8 mouse cellular contexts compared by ENCODE assay signal in the genomic region with DNA sequence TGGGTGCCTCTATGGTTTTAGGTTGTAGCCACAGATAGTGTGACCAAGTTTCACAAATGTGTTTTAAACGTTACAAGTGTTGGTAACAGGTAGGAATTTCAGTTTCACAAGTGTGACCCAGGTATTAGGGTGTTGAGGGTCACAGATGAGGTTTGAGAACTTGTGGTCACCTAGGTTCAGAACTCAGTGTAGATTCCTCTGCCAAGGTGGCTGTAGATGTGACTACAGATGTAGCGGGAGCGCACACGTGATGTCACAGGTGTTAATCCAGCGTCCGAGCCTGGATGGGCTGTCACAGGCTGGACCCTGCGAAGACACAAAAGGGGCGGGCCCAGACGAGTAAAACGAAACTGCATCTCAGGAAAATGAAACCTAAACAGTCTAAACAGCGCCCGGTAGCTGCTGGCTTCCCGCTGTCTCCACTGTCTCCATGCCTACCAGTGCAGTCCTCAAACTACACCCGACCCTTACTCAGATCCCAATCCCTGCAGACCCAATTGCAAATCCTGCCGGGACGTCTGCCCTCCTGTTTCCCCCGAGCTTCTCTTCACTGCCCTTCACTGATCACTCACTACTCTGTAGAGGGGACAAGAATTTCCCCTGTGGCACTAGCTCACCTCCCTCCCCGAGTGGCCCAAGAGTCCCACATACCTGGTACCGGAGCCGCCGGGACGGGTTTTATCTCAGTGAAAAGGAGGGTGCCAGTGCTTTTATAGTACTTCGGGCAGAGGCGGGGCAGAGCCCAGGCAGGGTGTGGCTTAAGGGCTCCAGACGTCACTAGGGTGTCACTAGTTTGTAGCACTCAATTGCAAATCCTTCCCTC. TPM values are rescaled to one million over a fixed set of nuclear protein-coding genes. Genes with fewer than 3 reads are reported as not detected.
DNase-seq lines count a peak whose midpoint lies in the region.

Gene Irf7, minus strand, starts transcription at position 743 of the 823 bp plus-strand sequence.

- peaks cover 11% of the 10 kb centered on the region for H3K27me3 ChIP-seq in forebrain, embryonic 10.5 days (ENCODE audit: poor library complexity, severe bottlenecking)

- H3K27ac ChIP-seq in forebrain, embryonic 10.5 days: 0 out of 2 replicates have a peak within 1 kb of the TSS, but pooled peaks have one; percentile 20

- H3K4me3 ChIP-seq in forebrain, embryonic 10.5 days: peak within 1 kb of the TSS; percentile 49

- 15% methylated on average over 25 of the region's 25 CpGs for WGBS in forebrain, embryonic 10.5 days
- 2% methylated on average over 25 of the region's 25 CpGs for WGBS in large intestine, adult 2 months

- H3K9me3 ChIP-seq in forebrain, embryonic 10.5 days: no peaks in the 10 kb centered on the region

- peaks cover 39% of the 10 kb centered on the region for H3K36me3 ChIP-seq in forebrain, embryonic 10.5 days (replicated peaks)

- H3K4me1 ChIP-seq in forebrain, embryonic 10.5 days: peaks cover 22% of the 10 kb centered on the region

- intact Hi-C loops in heart, postnatal 25 days (cut with DNase I): loop anchor here (5.0 kb wide), 2 partner anchors 61 to 256 kb away; partner anchors contain the start of genes Deaf1 and Tmem80

- peak; percentile 92 for DNase-seq in CD4-positive, CD25-positive, alpha-beta regulatory T cell, adult 2 months (ENCODE audit: low read depth, low spot score)
- DNase-seq in adrenal gland, postnatal 14 days: peak; percentile 82
- DNase-seq in forebrain, embryonic 10.5 days (ENCODE audit: extremely low spot score, low spot score): no peak
- DNase-seq in heart, postnatal 25 days (ENCODE audit: low spot score): peak; percentile 55
- peak; percentile 50 for DNase-seq in large intestine, adult 2 months (ENCODE audit: low read depth, low spot score)
- peak; percentile 23 for DNase-seq in mesoderm, embryonic 11.5 days (ENCODE audit: low read depth, low spot score)
- peak; percentile 61 to 69 for DNase-seq in spleen, adult 18-20 months
- no peak for DNase-seq in layer of hippocampus, adult 9-10 months (ENCODE audit: low spot score)

RNA-seq across cellular contexts. Expression of gene Irf7, which starts in this region (rescaled TPM):
- total RNA-seq in adrenal gland, postnatal 14 days (2021): 5.2 and 7.7 TPM in 2 replicates
- polyA plus RNA-seq in forebrain, embryonic 10.5 days (2016; fragmentation: Nextera tagmentation; extraction: Ambion mirVana): 0.15 and 0.23 TPM in 2 replicates
- 1 to 10 TPM; 3.4 to 3.6 TPM for total RNA-seq in heart, postnatal 25 days (2021)
- 159 and 210 TPM in 2 replicates for polyA plus RNA-seq in large intestine, adult 2 months (2012; rRNA removed)

Comparison
In these comparisons a context has a peak if more than half of its experiments do, and no peak if none do; other contexts are left out.
1. RNA of gene Irf7 (polyA plus RNA-seq): 159 to 210 TPM in large intestine, adult 2 months; 0.15 to 0.23 TPM in forebrain, embryonic 10.5 days; every median in the first group is over 100 times any median in the second.
2. DNase-seq: peak in CD4-positive, CD25-positive, alpha-beta regulatory T cell, adult 2 months (single experiment), adrenal gland, postnatal 14 days (single experiment), heart, postnatal 25 days (single experiment), large intestine, adult 2 months (single experiment), mesoderm, embryonic 11.5 days (single experiment) and spleen, adult 18-20 months (2 of 2); none in forebrain, embryonic 10.5 days (single experiment) and layer of hippocampus, adult 9-10 months (single experiment).